Mouse (Mus musculus) kidney, embryonic 16.5 days (tissue): ENCODE measurements around the gene Cngb1. TPM values are rescaled to one million over a fixed set of nuclear protein-coding genes. Genes with fewer than 3 reads are reported as not detected.

ENCODE experiments used
- ATAC-seq: fragments of 200-750 bp; cut with Nextera tagmentation; 2 replicates; pipeline ENCODE4 v1.8.0; 2017; ENCODE audit warnings: moderate TSS enrichment; ENCODE audit not compliant: low FRiP score, low TSS enrichment
- H3K27ac ChIP-seq: fragments of 300-500 bp; sonication (generic); 2 replicates; pipeline ENCODE4 v1.5.1; 2014; ENCODE audit warnings: low read length
- H3K27me3 ChIP-seq: fragments of 300-500 bp; sonication (generic); 2 replicates; pipeline ENCODE4 v1.6.1; 2014; ENCODE audit warnings: low read length, control low read depth, mixed read lengths; ENCODE audit not compliant: insufficient read depth
- H3K36me3 ChIP-seq: fragments of 300-500 bp; sonication (generic); 2 replicates; pipeline ENCODE4 v1.6.1; 2014; ENCODE audit warnings: low read length, control low read depth, mixed read lengths; ENCODE audit not compliant: insufficient read depth
- H3K4me1 ChIP-seq: fragments of 300-500 bp; sonication (generic); 2 replicates; pipeline ENCODE4 v1.6.1; 2014; ENCODE audit warnings: low read length, control low read depth, mixed read lengths; ENCODE audit not compliant: insufficient read depth
- H3K4me2 ChIP-seq: fragments of 300-500 bp; sonication (generic); replicated peaks from 2 replicates; pipeline ENCODE4 v1.6.1; 2014; ENCODE audit warnings: low read depth, low read length
- H3K4me3 ChIP-seq: fragments of 300-500 bp; sonication (generic); 2 replicates; pipeline ENCODE4 v1.5.1; 2014; ENCODE audit warnings: mild to moderate bottlenecking, low read length
- H3K9ac ChIP-seq: fragments of 300-500 bp; sonication (generic); replicated peaks from 2 replicates; pipeline ENCODE4 v1.6.1; 2014; ENCODE audit warnings: low read length
- H3K9me3 ChIP-seq: fragments of 300-500 bp; sonication (generic); 2 replicates; pipeline ENCODE4 v1.6.1; 2016; ENCODE audit warnings: low read length, control low read depth
- WGBS: fragments of 180-500 bp; shearing (Covaris S2); extraction: QIAGEN DNeasy Blood & Tissue Kit; methylation state at CpG from one replicate; pipeline ENCODE4 v1.1.7; 2014; 5-methylcytosine and 5-hydroxymethylcytosine counted together
- polyA plus RNA-seq: library from polyadenylated mRNA; unstranded; fragments of >200 nt; fragmentation: Nextera tagmentation; extraction: Ambion mirVana; gene quantifications from 2 replicates; pipeline ENCODE4 v1.2.1, GENCODE M21; 2015

Gene Cngb1
- polyA plus RNA-seq, 1 experiment from 2014 or later, result 0.85 TPM

DNA sequence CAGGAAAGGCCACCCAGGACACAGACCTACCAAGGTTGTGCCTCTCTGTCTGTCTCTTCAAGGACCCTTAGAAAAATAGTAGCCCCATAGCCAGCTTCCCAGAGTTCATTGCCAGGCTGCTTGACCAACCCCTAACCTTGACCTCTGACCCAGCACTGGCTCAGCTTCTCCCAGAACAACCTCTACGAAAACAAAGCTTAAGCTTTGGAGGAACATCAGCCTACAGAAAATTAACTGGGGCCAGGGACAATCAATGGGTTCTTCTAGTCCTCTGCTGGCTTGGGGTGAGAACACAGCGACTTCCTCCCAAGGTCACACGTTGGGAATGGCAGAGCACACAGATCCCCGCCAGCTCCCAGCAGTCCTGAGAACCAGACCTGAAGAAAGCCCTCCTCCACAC lies 859 bp downstream of the Cngb1 start:
- no peak for ATAC-seq
- WGBS, result 64% methylated on average over 4 of the region's 4 CpGs
- no peaks in the 10 kb centered on the region for H3K4me1 ChIP-seq
- H3K4me2 ChIP-seq, result no peak overlapping the region
- H3K9ac ChIP-seq, result no peak overlapping the region
- no peaks in the 10 kb centered on the region for H3K9me3 ChIP-seq
- no peaks in the 10 kb centered on the region for H3K27me3 ChIP-seq
- H3K27ac ChIP-seq, result no peak overlapping the region
- H3K36me3 ChIP-seq, result no peaks in the 10 kb centered on the region
- no peak overlapping the region for H3K4me3 ChIP-seq

GRCm38 (mm10) chr8:95302410-95302809 lies 4.0 kb downstream of the Cngb1 start:
- Histone ChIP-seq H3K27me3 (no peaks in the 10 kb centered on the region), H3K27ac (no peak overlapping the region), H3K4me1 (no peaks in the 10 kb centered on the region), H3K4me3 (no peak overlapping the region), H3K36me3 (no peaks in the 10 kb centered on the region), H3K4me2 (no peak overlapping the region), H3K9me3 (no peaks in the 10 kb centered on the region), H3K9ac (no peak overlapping the region)
- ATAC-seq, result no peak
- WGBS, result 21% methylated on average over 5 of the region's 5 CpGs

- no peaks in the 10 kb centered on the region for H3K36me3 ChIP-seq
- peak overlapping the region; percentile 76 for H3K27ac ChIP-seq
- ATAC-seq, result peak; percentile 69
- H3K4me3 ChIP-seq, result peak overlapping the region; percentile 33
- H3K9me3 ChIP-seq, result no peaks in the 10 kb centered on the region
- H3K4me1 ChIP-seq, result 0 out of 2 replicates have a peak, but pooled peaks cover 12% of the 10 kb centered on the region
- H3K27me3 ChIP-seq, result no peaks in the 10 kb centered on the region
- H3K9ac ChIP-seq, result peak overlapping the region; percentile 57
- WGBS, result 51% methylated on average over 7 of the region's 7 CpGs
- H3K4me2 ChIP-seq, result peak overlapping the region; percentile 50
These were observed 12.5 kb downstream of the Cngb1 start for GRCm38 (mm10) chr8:95293891-95294290.

- H3K9ac ChIP-seq, result peak overlapping the region; percentile 57; the same call in 1 of the 2 replicates
- H3K36me3 ChIP-seq, result no peaks in the 10 kb centered on the region
- H3K9me3 ChIP-seq, result no peaks in the 10 kb centered on the region
- peak overlapping the region; percentile 50 for H3K4me2 ChIP-seq
- no peaks in the 10 kb centered on the region for H3K27me3 ChIP-seq
- 59% methylated on average over 11 of the region's 11 CpGs for whole genome bisulfite sequencing
- H3K27ac ChIP-seq, result peak overlapping the region; percentile 40; the same call in 1 of the 2 replicates
- 0 out of 2 replicates have a peak, but pooled peaks cover 12% of the 10 kb centered on the region for H3K4me1 ChIP-seq
- peak overlapping the region; percentile 33 for H3K4me3 ChIP-seq
- peak; percentile 57 for ATAC-seq
These were observed 13.2 kb downstream of the Cngb1 start for GRCm38 (mm10) chr8:95293172-95293571.

- H3K9ac ChIP-seq, result no peak overlapping the region
- H3K4me1 ChIP-seq, result 0 out of 2 replicates have a peak, but pooled peaks cover 12% of the 10 kb centered on the region
- no peaks in the 10 kb centered on the region for H3K9me3 ChIP-seq
- H3K27ac ChIP-seq, result no peak overlapping the region
- no peaks in the 10 kb centered on the region for H3K27me3 ChIP-seq
- ATAC-seq, result no peak
- WGBS, result 77% methylated on average over 6 of the region's 6 CpGs
- no peak overlapping the region for H3K4me3 ChIP-seq
- no peak overlapping the region for H3K4me2 ChIP-seq
- H3K36me3 ChIP-seq, result no peaks in the 10 kb centered on the region
These were observed 17.2 kb downstream of the Cngb1 start for GRCm38 (mm10) chr8:95289066-95289650.

DNA sequence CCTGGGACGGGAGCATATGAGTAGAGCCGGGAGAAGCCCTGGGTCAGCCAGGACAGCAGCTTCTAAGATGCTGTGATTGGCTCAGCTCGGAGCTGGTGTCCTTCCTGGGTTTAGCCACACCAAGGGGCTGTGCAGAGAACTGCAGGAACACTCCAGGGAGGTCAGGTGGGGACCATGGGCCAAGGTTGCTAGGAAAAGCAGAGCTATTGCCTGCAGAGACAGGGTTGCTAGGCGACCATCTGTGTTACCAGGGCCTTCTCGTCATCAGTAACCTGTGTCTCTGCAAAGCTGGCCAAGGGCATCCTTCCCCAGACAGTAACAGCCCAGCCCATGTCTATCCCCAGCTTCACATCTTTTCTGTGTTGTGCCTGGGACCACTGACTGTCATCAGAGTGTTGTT lies 24.9 kb downstream of the Cngb1 start:
- Histone ChIP-seq H3K4me2 (no peak overlapping the region), H3K27me3 (no peaks in the 10 kb centered on the region), H3K27ac (no peak overlapping the region), H3K4me3 (no peak overlapping the region), H3K4me1 (no peaks in the 10 kb centered on the region), H3K36me3 (no peaks in the 10 kb centered on the region), H3K9ac (no peak overlapping the region), H3K9me3 (no peaks in the 10 kb centered on the region)
- no peak for ATAC-seq
- 66% methylated on average over 5 of the region's 5 CpGs for WGBS

GRCm38 (mm10) chr8:95272871-95273270 lies 33.5 kb downstream of the Cngb1 start:
- Histone ChIP-seq H3K4me3 (no peak overlapping the region), H3K27ac (no peak overlapping the region), H3K27me3 (no peaks in the 10 kb centered on the region), H3K9me3 (no peaks in the 10 kb centered on the region), H3K36me3 (no peaks in the 10 kb centered on the region), H3K4me2 (no peak overlapping the region), H3K4me1 (no peaks in the 10 kb centered on the region), H3K9ac (no peak overlapping the region)
- 43% methylated on average over 2 of the region's 2 CpGs for WGBS
- ATAC-seq, result no peak

- H3K4me3 ChIP-seq, result no peak overlapping the region
- H3K27ac ChIP-seq, result no peak overlapping the region
- no peak for ATAC-seq
- no peak overlapping the region for H3K9ac ChIP-seq
- H3K27me3 ChIP-seq, result no peaks in the 10 kb centered on the region
- no peaks in the 10 kb centered on the region for H3K4me1 ChIP-seq
- H3K9me3 ChIP-seq, result no peaks in the 10 kb centered on the region
- no peak overlapping the region for H3K4me2 ChIP-seq
- WGBS, result 40% methylated on average over 4 of the region's 4 CpGs
- no peaks in the 10 kb centered on the region for H3K36me3 ChIP-seq
These were observed 34.5 kb downstream of the Cngb1 start for GRCm38 (mm10) chr8:95271841-95272240.

DNA sequence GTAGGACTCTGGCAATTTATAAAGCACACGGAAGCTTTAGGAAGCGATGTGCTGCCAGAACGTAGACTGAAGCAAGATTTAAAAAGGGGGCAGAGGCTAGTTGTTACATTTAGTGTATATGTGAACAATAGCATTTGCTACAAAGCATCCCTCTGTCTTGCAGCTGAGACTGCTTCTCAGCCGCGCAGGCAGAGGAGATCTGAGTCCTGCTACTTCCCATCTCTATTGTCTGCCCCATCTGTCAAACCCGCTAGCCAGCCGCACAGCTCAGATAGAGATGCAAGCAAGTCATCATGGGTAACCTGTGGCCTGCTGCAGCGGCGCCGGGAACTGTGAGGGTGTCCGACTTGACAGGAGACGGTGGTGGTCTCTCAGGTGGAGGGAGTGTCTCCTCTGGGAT lies 35.9 kb downstream of the Cngb1 start:
- Histone ChIP-seq H3K9me3 (no peaks in the 10 kb centered on the region), H3K4me2 (no peak overlapping the region), H3K36me3 (no peaks in the 10 kb centered on the region), H3K9ac (no peak overlapping the region), H3K27ac (no peak overlapping the region), H3K4me3 (no peak overlapping the region), H3K27me3 (no peaks in the 10 kb centered on the region), H3K4me1 (no peaks in the 10 kb centered on the region)
- WGBS, result 69% methylated on average over 12 of the region's 12 CpGs
- ATAC-seq, result no peak

DNA sequence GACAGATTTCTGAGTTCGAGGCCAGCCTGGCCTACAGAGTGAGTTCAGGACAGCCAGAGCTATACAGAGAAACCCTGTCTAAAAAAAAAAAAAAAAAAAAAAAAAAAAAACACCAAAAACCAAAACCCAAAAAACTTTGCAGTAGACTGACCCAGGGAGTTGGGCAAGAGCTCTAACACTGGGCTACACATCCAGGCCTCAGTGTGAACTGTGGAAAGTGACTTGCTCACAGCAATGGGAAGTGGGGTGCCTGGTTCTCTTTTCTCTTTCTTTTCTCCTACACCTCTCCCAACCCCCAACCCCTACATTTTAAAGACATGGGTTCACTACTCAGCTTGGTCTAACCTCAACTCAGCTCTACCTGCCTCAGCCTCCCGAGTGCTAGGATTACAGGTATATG lies 44.2 kb downstream of the Cngb1 start:
- no peaks in the 10 kb centered on the region for H3K36me3 ChIP-seq
- H3K4me2 ChIP-seq, result no peak overlapping the region
- H3K9ac ChIP-seq, result no peak overlapping the region
- no peak overlapping the region for H3K27ac ChIP-seq
- no peak for ATAC-seq
- H3K4me1 ChIP-seq, result no peaks in the 10 kb centered on the region
- no peaks in the 10 kb centered on the region for H3K9me3 ChIP-seq
- H3K27me3 ChIP-seq, result no peaks in the 10 kb centered on the region
- no peak overlapping the region for H3K4me3 ChIP-seq
- WGBS, result 84% methylated on average over 2 of the region's 2 CpGs
